In the genomic region with DNA sequence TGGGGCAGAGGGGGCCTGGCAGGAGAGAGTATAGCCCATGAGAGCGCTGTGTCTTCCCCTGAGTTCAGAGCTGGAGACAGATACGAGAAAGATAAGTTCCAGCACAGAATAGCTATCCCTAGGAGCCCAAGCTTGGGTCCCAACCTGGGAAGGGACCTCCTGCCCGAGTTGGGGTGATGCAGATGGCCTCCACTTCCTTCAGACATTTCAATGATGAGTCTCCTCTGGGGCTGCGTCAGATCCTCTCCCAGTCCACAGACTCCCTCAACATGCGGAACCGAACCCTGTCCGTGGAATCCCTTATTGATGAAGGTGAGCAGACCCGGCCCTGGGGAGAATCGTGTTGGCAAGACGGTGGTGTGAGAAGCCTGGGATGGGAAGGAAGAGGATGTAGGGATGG, we compare ENCODE assay signal across 26 mouse cellular contexts. TPM values are rescaled to one million over a fixed set of nuclear protein-coding genes. Genes with fewer than 3 reads are reported as not detected.
"Had no signal": no experiment of that assay in that cellular context is flagged by ENCODE, and none has a peak within 500 bp of the region (broad histone marks: within the 10 kb centered on the region; RNA-seq: fewer than 3 reads in every experiment).

No protein-coding gene starts in this region.

- H3K4me3 ChIP-seq: midbrain, embryonic 10.5 days; midbrain, embryonic 12.5 days; myocyte; neural tube, embryonic 13.5 days; neural tube, embryonic 15.5 days had no signal

- H3K4me2 ChIP-seq: lung, embryonic 14.5 days; midbrain, embryonic 12.5 days; neural tube, embryonic 13.5 days; neural tube, embryonic 15.5 days had no signal

- H3K9me3 ChIP-seq: midbrain, embryonic 10.5 days; neural tube, embryonic 13.5 days; neural tube, embryonic 15.5 days had no signal

- DNase-seq: lung, embryonic 14.5 days; lung, postnatal 10 days; lung, postnatal 4 days; midbrain, embryonic 14.5 days; retina, postnatal 1 day; right cerebral cortex, adult 18-20 months; right cerebral cortex, postnatal 25 days; right cerebral cortex, postnatal 4 days; spleen, adult 18-20 months; thymus, adult 18-20 months; thymus, postnatal 14 days; thymus, postnatal 36 days had no signal

- H3K9ac ChIP-seq: lung, embryonic 14.5 days; midbrain, embryonic 12.5 days; neural tube, embryonic 13.5 days; neural tube, embryonic 15.5 days had no signal

- H3K27me3 ChIP-seq: midbrain, embryonic 12.5 days; neural tube, embryonic 13.5 days; neural tube, embryonic 15.5 days had no signal

- ATAC-seq: midbrain, embryonic 16.5 days had no signal

- H3K27ac ChIP-seq: midbrain, embryonic 10.5 days; midbrain, embryonic 12.5 days; neural tube, embryonic 13.5 days; neural tube, embryonic 15.5 days had no signal

RNA-seq across cellular contexts. Expression of a gene that starts 19.9 kb away (rescaled TPM):
- total RNA-seq: megakaryocyte, adult 5-6 weeks; megakaryocyte-erythroid progenitor cell, adult 5-6 weeks had no signal
- polyA plus RNA-seq: lung, embryonic 14.5 days; lung, embryonic 16.5 days; midbrain, embryonic 10.5 days; midbrain, embryonic 12.5 days; midbrain, embryonic 14.5 days; midbrain, embryonic 16.5 days; myocyte; neural tube, embryonic 11.5 days; neural tube, embryonic 13.5 days; neural tube, embryonic 15.5 days; small intestine, adult 2 months; stomach, embryonic 14.5 days; stomach, embryonic 16.5 days; thymus, postnatal 0 days had no signal
